Mouse (Mus musculus) erythroblast, adult 5-6 weeks (primary cell): ENCODE data around the gene Krtap4-6. TPM values are rescaled to one million over a fixed set of nuclear protein-coding genes. Genes with fewer than 3 reads are reported as not detected.

ENCODE experiments used
- total RNA-seq, 2 experiments: library from RNA; stranded (forward) in 1 of 2; stranded (reverse) in 1 of 2; fragments of 150-400 nt in 1 of 2; fragments of 200-764, 138-1000 nt in 1 of 2; gene quantifications; 2 replicates each; pipeline versions ENCODE4 v1.2.3 to v1.2.4; 2015 to 2017; ENCODE audit warnings: low replicate concordance in 2 of 2

The Krtap4-6 gene
- total RNA-seq, 2 experiments from 2014 or later = not detected

Other genes starting within 250 kb of the Krtap4-6 start
Only the 30 nearest of the 40 such genes appear.
- gene Krt39, start 144.6 kb downstream of the Krtap4-6 start, total RNA-seq (2015; ENCODE audit: low replicate concordance) = not detected in 2 replicates
- gene Krt39, start 144.6 kb downstream of the Krtap4-6 start, total RNA-seq (2017; ENCODE audit: low replicate concordance) = 0.70 TPM in 1 of 2 replicates, not detected in the other
- gene Krt40, start 122.8 kb downstream of the Krtap4-6 start, total RNA-seq (2015; ENCODE audit: low replicate concordance) = not detected in 2 replicates
- gene Krt40, start 122.8 kb downstream of the Krtap4-6 start, total RNA-seq (2017; ENCODE audit: low replicate concordance) = not detected in 2 replicates
- not detected in 2 replicates for gene Krtap3-3, start 115.1 kb downstream of the Krtap4-6 start, total RNA-seq (2015; ENCODE audit: low replicate concordance)
- gene Krtap3-3, start 115.1 kb downstream of the Krtap4-6 start, total RNA-seq (2017; ENCODE audit: low replicate concordance) = not detected in 2 replicates
- gene Krtap3-2, start 109.1 kb downstream of the Krtap4-6 start, total RNA-seq (2015; ENCODE audit: low replicate concordance) = not detected in 2 replicates
- not detected in 2 replicates for gene Krtap3-2, start 109.1 kb downstream of the Krtap4-6 start, total RNA-seq (2017; ENCODE audit: low replicate concordance)
- gene Gm11939, start 106.5 kb downstream of the Krtap4-6 start, total RNA-seq (2015; ENCODE audit: low replicate concordance) = not detected in 2 replicates
- gene Gm11939, start 106.5 kb downstream of the Krtap4-6 start, total RNA-seq (2017; ENCODE audit: low replicate concordance) = not detected in 2 replicates
- gene Krtap3-1, start 99.3 kb downstream of the Krtap4-6 start, total RNA-seq (2015; ENCODE audit: low replicate concordance) = not detected in 2 replicates
- not detected in 2 replicates for gene Krtap3-1, start 99.3 kb downstream of the Krtap4-6 start, total RNA-seq (2017; ENCODE audit: low replicate concordance)
- not detected in 2 replicates for gene Krtap1-5, start 84.9 kb downstream of the Krtap4-6 start, total RNA-seq (2015; ENCODE audit: low replicate concordance)
- not detected in 2 replicates for gene Krtap1-5, start 84.9 kb downstream of the Krtap4-6 start, total RNA-seq (2017; ENCODE audit: low replicate concordance)
- gene Krtap1-4, start 82.3 kb downstream of the Krtap4-6 start, total RNA-seq (2015; ENCODE audit: low replicate concordance) = not detected in 2 replicates
- gene Krtap1-4, start 82.3 kb downstream of the Krtap4-6 start, total RNA-seq (2017; ENCODE audit: low replicate concordance) = not detected in 2 replicates
- gene Krtap1-3, start 74.6 kb downstream of the Krtap4-6 start, total RNA-seq (2015; ENCODE audit: low replicate concordance) = not detected in 2 replicates
- gene Krtap1-3, start 74.6 kb downstream of the Krtap4-6 start, total RNA-seq (2017; ENCODE audit: low replicate concordance) = not detected in 2 replicates
- not detected in 2 replicates for gene Krtap9-3, start 67.9 kb downstream of the Krtap4-6 start, total RNA-seq (2015; ENCODE audit: low replicate concordance)
- not detected in 2 replicates for gene Krtap9-3, start 67.9 kb downstream of the Krtap4-6 start, total RNA-seq (2017; ENCODE audit: low replicate concordance)
- not detected in 2 replicates for gene Gm11938, start 62.7 kb downstream of the Krtap4-6 start, total RNA-seq (2015; ENCODE audit: low replicate concordance)
- not detected in 2 replicates for gene Gm11938, start 62.7 kb downstream of the Krtap4-6 start, total RNA-seq (2017; ENCODE audit: low replicate concordance)
- gene Gm11937, start 55.8 kb downstream of the Krtap4-6 start, total RNA-seq (2015; ENCODE audit: low replicate concordance) = not detected in 2 replicates
- gene Gm11937, start 55.8 kb downstream of the Krtap4-6 start, total RNA-seq (2017; ENCODE audit: low replicate concordance) = not detected in 2 replicates
- gene Krtap2-4, start 51.1 kb downstream of the Krtap4-6 start, total RNA-seq (2015; ENCODE audit: low replicate concordance) = not detected in 2 replicates
- not detected in 2 replicates for gene Krtap2-4, start 51.1 kb downstream of the Krtap4-6 start, total RNA-seq (2017; ENCODE audit: low replicate concordance)
- gene Gm11562, start 45.5 kb downstream of the Krtap4-6 start, total RNA-seq (2015; ENCODE audit: low replicate concordance) = not detected in 2 replicates
- gene Gm11562, start 45.5 kb downstream of the Krtap4-6 start, total RNA-seq (2017; ENCODE audit: low replicate concordance) = not detected in 2 replicates
- gene Krtap4-1, start 37.7 kb downstream of the Krtap4-6 start, total RNA-seq (2015; ENCODE audit: low replicate concordance) = not detected in 2 replicates
- not detected in 2 replicates for gene Krtap4-1, start 37.7 kb downstream of the Krtap4-6 start, total RNA-seq (2017; ENCODE audit: low replicate concordance)
- not detected in 2 replicates for gene Krtap4-2, start 30.9 kb downstream of the Krtap4-6 start, total RNA-seq (2015; ENCODE audit: low replicate concordance)
- not detected in 2 replicates for gene Krtap4-2, start 30.9 kb downstream of the Krtap4-6 start, total RNA-seq (2017; ENCODE audit: low replicate concordance)
- not detected in 2 replicates for gene Krtap4-7, start 21.9 kb downstream of the Krtap4-6 start, total RNA-seq (2015; ENCODE audit: low replicate concordance)
- gene Krtap4-7, start 21.9 kb downstream of the Krtap4-6 start, total RNA-seq (2017; ENCODE audit: low replicate concordance) = not detected in 2 replicates
- gene Gm11555, start 15.7 kb downstream of the Krtap4-6 start, total RNA-seq (2015; ENCODE audit: low replicate concordance) = not detected in 2 replicates
- not detected in 2 replicates for gene Gm11555, start 15.7 kb downstream of the Krtap4-6 start, total RNA-seq (2017; ENCODE audit: low replicate concordance)
- not detected in 2 replicates for gene Gm11563, start 7.0 kb downstream of the Krtap4-6 start, total RNA-seq (2015; ENCODE audit: low replicate concordance)
- not detected in 2 replicates for gene Gm11563, start 7.0 kb downstream of the Krtap4-6 start, total RNA-seq (2017; ENCODE audit: low replicate concordance)
- gene Gm14190, start 24.8 kb upstream of the Krtap4-6 start, total RNA-seq (2015; ENCODE audit: low replicate concordance) = not detected in 2 replicates
- not detected in 2 replicates for gene Gm14190, start 24.8 kb upstream of the Krtap4-6 start, total RNA-seq (2017; ENCODE audit: low replicate concordance)
- gene Gm14180, start 68.3 kb upstream of the Krtap4-6 start, total RNA-seq (2015; ENCODE audit: low replicate concordance) = not detected in 2 replicates
- not detected in 2 replicates for gene Gm14180, start 68.3 kb upstream of the Krtap4-6 start, total RNA-seq (2017; ENCODE audit: low replicate concordance)
- gene Gm11595, start 107.0 kb upstream of the Krtap4-6 start, total RNA-seq (2015; ENCODE audit: low replicate concordance) = not detected in 2 replicates
- gene Gm11595, start 107.0 kb upstream of the Krtap4-6 start, total RNA-seq (2017; ENCODE audit: low replicate concordance) = not detected in 2 replicates
- not detected in 2 replicates for gene Krtap4-8, start 114.7 kb upstream of the Krtap4-6 start, total RNA-seq (2015; ENCODE audit: low replicate concordance)
- gene Krtap4-8, start 114.7 kb upstream of the Krtap4-6 start, total RNA-seq (2017; ENCODE audit: low replicate concordance) = not detected in 2 replicates
- not detected in 2 replicates for gene Krtap4-9, start 119.2 kb upstream of the Krtap4-6 start, total RNA-seq (2015; ENCODE audit: low replicate concordance)
- not detected in 2 replicates for gene Krtap4-9, start 119.2 kb upstream of the Krtap4-6 start, total RNA-seq (2017; ENCODE audit: low replicate concordance)
- not detected in 2 replicates for gene Gm11596, start 127.5 kb upstream of the Krtap4-6 start, total RNA-seq (2015; ENCODE audit: low replicate concordance)
- gene Gm11596, start 127.5 kb upstream of the Krtap4-6 start, total RNA-seq (2017; ENCODE audit: low replicate concordance) = not detected in 2 replicates
- not detected in 2 replicates for gene Gm11569, start 133.0 kb upstream of the Krtap4-6 start, total RNA-seq (2015; ENCODE audit: low replicate concordance)
- not detected in 2 replicates for gene Gm11569, start 133.0 kb upstream of the Krtap4-6 start, total RNA-seq (2017; ENCODE audit: low replicate concordance)
- not detected in 2 replicates for gene Gm11554, start 138.5 kb upstream of the Krtap4-6 start, total RNA-seq (2015; ENCODE audit: low replicate concordance)
- not detected in 2 replicates for gene Gm11554, start 138.5 kb upstream of the Krtap4-6 start, total RNA-seq (2017; ENCODE audit: low replicate concordance)
- not detected in 2 replicates for gene Krtap4-13, start 143.9 kb upstream of the Krtap4-6 start, total RNA-seq (2015; ENCODE audit: low replicate concordance)
- gene Krtap4-13, start 143.9 kb upstream of the Krtap4-6 start, total RNA-seq (2017; ENCODE audit: low replicate concordance) = not detected in 2 replicates
- gene Gm11564, start 149.7 kb upstream of the Krtap4-6 start, total RNA-seq (2015; ENCODE audit: low replicate concordance) = not detected in 2 replicates
- gene Gm11564, start 149.7 kb upstream of the Krtap4-6 start, total RNA-seq (2017; ENCODE audit: low replicate concordance) = not detected in 2 replicates
- not detected in 2 replicates for gene 2300003K06Rik, start 172.1 kb upstream of the Krtap4-6 start, total RNA-seq (2015; ENCODE audit: low replicate concordance)
- gene 2300003K06Rik, start 172.1 kb upstream of the Krtap4-6 start, total RNA-seq (2017; ENCODE audit: low replicate concordance) = not detected in 2 replicates